Mouse (Mus musculus) cerebellum, adult 8-10 months (tissue): Measurements from ENCODE around the gene Ebi3.

ENCODE experiments used
- DNase-seq: peaks from one replicate; pipeline ENCODE4 v3.0.0; 2022

The Ebi3 gene

DNA sequence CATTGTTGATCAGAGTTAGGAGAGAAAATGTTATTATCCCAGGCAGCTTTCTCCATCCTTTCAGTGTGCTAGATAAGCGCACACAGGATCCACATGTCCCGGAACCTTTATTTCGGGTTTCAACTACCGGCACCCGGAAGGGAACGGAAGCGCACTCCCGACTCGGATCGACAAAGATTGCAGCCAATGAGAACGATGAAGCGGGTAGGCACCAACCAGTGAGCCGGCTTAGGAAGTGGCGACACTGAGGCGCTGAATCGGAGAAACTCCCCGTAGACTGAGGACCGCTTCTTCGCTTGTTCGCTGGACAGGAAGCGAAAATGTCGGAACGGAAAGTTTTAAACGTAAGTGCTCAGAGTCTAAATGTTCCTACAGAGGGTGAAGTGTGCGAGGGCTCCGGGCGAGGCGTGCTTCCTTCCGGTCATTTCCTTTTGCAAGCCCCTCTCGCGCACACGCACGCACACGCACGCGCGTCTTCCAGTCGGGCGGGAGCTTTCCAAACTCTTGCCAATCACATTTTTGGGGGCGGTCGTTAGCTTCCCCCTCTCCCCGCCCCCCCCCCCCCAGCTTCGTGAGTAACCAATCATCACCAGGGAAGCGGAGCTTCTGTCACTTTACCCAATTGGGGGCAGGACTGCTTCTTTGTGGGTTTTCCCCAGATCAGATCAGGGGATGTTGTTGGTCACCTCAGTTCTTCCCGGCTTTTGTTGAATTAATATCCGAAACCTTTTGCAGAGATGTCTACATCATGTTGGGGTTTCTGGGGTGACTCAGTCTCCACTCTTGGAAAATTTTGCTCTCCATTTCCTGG is 6.7 kb downstream of the Ebi3 start, which contains the start of gene Yju2:
Gene Yju2, plus strand, starts transcription at position 182 of the 811 bp plus-strand sequence.
- peak; percentile 94 for DNase-seq

DNA sequence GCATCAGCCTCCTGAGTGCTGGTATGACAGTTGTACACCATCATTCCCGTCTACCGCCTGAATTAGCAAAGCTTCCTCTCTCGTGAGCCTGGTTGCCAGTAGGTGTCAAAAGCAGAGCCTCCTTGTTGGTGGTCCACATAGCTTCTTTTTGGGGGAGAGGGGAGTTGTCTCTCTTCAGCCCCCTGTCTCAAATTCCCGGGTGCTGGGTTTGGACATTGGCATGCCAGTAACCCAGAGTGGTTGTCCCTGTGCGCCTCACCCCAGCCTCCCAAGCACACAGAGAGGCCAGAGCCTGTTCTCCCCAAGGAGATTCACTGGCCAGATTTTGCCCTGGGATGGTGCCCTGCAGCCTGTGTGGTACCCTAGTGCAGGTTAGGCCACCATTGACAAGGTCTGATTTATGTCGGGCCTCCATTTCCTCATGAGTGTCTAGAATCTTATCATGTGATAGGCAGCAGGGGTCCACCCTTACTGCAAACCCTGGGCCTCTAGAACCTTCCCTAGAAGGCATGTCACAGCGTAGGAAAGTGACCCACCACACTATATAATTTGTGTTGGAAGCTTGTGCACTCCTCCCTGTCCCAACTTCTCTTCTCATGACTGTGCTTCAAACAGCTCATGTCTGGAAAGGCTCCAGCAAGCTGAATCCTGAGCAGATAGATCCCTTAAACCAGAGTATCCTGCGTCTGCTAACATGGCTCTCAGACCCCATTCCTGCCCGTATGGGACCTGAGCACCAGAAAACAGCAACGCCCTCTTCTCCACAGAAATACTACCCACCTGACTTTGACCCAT is 7.7 kb downstream of the Ebi3 start:
- DNase-seq = peak; percentile 39

DNA sequence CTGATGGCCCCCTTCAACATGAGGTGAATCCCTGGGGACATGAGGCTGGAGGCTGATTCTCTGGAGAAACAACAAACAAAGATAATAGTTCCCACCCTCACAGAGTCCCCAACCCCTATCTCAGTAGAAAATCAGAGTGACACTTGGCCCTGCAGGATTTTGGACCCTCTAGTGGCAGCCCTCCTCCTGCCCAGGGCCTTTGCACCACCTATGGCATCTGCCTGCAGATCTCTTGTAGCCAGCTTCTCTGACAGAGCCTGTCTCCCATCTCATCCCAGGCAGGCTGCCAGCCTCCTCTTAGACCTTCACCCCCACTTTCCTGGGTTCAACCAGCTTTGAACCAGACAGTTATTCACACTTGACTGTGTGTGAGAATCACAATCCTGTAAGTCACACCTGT is 8.4 kb downstream of the Ebi3 start:
- DNase-seq = peak; percentile 36

DNA sequence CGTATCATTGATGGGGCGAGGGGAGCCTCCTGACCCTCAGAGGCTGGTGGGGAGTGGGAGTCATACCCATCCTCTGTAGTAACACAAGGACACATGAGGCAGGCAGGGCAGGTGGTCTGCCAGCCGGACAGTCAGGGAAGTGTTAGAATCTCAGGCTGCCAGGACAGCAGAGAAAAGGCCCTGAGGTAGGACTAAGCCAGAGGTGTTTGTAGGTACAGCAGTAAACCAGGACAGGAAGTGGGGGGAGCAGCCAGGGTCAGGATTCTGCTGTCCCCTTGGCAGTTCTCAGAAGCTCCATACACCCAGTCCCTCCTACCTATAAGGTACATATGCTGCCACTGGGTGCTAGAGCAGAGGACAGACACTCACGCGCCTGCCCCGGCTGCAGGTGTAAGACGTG is 9.2 kb downstream of the Ebi3 start:
- DNase-seq = no peak

DNA sequence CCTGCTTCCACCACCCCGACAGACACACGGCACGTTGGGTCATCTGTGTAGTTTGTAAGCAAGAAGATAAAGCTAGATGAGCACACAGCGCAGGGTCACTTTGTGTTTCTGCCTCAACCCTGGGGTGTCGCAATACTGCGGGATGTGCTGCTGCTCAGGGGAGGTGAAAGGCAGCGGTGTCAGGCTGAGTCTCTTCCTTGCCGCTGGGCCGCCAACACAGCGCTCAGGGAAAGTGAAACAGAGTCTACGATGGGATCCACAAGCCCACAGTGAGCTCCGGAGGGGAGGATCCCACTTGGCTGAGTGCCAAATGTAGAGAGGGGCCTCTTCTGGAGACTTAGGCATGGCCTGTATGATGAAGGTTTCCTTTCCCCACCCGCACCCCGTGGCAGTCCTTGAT is 10.7 kb downstream of the Ebi3 start:
- DNase-seq = no peak

DNA sequence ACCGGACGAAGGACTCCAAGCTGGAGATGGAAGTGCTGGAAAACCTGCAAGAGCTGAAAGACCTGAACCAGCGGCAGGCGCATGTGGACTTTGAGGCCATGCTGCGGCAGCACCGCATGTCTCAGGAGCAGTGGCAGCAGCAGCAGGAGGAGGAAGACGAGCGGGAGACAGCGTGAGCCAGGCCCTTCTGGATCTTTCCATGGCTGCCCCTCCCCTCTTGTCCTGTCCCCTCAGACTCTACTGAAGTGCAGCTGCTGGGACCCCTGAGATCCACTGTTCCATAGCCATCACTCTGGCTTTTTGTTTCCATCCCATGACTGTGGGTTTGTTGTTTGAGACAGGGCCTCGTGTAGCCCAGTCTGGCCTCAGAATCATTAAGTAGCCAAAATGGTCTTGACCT is 12.1 kb downstream of the Ebi3 start:
- DNase-seq = no peak

DNA sequence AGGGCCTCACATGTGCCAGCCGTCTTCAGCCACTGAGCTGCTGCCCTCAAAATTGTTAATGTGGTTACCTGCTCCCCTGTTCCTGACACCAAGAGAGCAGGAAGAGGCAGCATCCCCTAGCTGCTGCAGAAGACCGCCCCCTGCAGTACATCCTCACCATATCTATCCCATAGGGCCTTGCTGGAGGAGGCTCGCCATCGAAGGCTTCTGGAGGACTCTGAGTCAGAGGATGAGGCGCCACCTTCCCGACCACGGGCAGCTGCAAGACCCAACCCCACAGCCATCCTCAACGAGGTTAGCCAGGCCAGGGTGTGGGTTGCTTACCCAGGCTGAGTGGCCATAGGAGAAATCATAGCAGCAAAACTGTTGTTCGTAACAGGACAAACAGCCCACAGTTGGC is 12.6 kb downstream of the Ebi3 start:
- no peak for DNase-seq

DNA sequence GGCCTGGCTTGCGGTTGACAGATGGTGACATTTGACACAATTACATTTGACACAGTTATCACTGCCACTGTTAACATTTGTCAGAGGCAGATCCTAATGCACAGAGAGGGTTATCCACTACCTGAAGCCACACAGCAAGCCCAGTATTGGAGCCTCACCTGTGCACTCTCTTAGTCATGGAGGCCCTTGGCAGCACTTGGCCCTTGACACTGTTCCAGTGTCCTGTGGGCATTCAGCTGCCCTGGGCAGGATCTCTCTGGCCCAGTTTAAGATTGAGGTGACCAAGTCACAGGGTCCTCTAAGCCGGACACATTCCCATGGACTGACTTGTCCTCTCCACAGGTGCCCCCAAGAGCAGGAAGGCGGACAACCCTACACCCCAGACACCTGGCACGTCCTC is 14.7 kb downstream of the Ebi3 start:
- no peak for DNase-seq

DNA sequence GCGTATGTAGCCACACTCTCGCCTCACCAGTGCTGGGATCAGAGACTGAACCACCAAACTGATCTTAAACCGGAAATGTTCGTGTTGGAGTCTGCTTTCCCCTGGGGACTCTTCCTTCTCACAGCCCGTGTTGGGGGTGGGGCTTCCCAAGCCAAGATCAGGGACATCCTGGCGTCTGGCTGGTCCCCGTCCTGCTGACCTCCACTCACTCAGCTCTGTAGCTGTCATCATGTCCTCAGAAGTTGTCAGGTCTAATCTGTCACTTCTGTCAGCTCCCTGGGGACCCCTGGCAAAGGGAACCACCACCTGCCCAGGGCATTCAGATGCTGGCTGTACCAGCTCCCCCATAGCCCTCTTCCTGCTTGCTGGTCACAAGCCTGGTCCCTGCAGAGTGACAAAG is 15.8 kb downstream of the Ebi3 start:
- DNase-seq = no peak

DNA sequence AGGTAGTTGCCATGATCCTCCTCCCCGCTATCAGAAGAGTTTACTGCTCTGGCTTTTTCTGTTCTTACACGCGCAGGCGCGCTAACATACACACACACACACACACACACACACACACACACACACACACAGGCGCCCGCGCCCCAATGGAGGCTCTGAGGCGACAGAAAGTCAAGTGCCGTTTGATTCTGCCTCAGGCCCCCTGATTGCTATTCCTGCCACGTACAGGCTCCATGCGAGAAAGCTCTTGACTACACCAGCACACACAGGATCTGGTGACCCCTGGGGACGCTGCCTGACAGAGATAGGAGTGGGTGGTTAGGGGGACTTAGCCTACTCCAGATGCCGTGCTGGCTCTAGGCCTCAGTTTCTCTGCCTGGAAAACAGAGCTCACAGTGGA is 17.1 kb downstream of the Ebi3 start:
- no peak for DNase-seq

DNA sequence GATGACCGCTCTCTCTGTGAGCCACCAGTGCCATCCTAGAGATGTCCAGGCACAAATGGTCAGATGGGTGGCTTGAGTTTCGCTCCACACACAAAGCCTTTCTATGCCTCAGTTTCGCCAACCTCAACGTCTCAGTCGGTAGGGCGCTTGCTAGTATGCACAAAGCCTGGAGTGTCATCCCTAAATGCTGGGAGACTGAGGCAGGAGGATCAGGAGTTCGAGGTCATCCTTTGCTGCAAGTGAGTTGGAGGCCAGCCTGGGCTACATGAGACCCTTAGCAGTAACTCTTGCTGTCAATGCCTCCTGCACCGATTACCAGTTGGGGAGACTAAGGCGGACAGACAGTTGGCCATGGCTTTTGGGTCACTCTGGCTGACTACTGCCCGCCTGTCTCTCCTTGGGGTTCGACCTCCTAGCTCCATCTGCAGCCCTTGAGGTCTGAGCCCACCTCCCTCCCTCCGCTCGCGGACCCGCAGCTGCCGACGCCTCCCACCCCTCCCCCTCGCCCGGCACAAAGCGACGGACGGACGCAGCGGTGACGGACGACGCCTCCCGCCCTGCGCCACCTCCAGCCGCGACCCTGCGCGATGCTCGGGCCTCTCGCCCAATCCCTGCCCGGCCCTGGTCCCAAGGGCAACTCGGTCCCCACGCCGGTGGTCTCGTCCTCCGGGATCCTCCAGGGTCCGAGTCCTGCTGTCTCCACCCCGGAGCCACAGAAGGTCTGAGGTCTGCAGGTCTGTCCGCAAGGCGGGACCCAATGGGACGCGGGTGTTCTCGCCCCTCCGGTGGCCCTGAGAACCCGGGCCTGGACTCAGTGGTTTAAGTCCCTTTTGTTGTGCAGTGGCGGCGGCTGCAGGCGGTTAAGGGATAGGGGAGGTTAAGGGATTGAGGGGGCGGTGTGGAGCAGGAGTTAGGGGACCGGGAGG is 17.8 kb downstream of the Ebi3 start, which contains the start of gene Shd:
Gene Shd, plus strand, starts transcription at position 502 of the 926 bp plus-strand sequence.
- peak; percentile 67 for DNase-seq

DNA sequence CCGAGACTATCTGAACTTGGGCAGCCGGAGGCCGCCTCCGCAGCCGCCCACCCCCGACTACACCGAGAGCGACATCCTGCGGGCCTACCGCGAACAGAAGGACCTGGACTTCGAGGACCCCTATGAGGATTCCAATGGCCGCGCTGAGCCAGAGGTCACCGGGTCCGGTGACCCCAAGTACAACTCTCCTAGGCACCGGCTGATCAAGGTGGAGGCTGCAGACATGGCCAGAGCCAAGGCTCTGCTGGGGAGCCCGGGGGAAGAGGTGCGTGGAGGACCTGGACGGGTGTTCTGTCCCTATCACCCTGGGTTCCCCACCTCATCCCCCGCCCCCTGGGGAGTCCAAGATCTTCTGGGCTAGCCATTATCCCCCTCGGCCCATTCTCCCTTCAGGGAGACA is 19.0 kb downstream of the Ebi3 start:
- DNase-seq = no peak

DNA sequence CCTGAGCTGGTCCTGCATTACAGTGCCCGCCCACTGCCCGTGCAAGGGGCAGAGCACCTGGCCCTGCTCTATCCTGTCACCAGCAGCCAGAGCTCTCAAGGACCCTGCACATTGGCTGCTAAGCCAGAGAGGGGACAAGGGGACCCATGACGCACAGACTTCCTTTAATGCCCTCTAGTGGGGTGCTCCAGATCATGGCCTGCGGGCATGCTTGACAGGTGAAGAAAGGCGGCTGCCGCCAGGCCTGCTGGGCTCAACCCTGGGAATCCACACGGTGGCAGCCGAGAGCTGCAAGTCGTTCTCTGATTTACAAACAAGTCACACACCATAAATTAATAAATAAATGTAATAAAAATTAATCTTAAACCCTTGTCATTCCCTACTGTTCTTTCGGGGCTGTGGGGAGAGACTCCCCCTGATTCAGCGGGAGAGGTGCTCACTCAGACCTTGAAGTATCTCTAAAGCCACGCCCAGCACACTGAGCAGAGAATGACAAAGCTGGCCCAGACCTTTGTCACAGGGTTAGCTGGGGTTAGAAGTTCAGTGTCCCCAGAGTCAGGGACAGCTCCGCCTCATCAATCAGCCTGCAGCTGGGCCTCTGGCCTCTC is 23.9 kb downstream of the Ebi3 start:
- peak; percentile 86 for DNase-seq

DNA sequence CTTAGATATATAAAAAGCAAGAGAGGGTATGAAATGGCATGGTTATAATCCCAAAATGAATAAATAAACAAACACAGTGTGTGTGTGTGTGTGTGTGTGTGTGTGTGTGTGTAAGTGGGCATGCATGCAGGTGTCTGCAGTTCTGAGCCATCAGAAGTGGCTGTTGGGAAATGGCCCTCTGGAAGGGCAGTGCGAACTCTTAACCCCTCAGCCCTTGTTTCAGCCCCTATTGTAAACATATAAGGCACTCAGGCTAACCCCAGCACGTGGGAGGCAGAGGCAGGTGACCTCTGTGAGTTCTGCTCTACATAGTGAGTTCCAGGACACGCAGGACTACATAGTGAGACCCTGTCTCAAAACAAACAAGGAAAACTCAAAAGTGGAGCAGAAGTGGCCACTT is 24.9 kb downstream of the Ebi3 start:
- DNase-seq = no peak

DNA sequence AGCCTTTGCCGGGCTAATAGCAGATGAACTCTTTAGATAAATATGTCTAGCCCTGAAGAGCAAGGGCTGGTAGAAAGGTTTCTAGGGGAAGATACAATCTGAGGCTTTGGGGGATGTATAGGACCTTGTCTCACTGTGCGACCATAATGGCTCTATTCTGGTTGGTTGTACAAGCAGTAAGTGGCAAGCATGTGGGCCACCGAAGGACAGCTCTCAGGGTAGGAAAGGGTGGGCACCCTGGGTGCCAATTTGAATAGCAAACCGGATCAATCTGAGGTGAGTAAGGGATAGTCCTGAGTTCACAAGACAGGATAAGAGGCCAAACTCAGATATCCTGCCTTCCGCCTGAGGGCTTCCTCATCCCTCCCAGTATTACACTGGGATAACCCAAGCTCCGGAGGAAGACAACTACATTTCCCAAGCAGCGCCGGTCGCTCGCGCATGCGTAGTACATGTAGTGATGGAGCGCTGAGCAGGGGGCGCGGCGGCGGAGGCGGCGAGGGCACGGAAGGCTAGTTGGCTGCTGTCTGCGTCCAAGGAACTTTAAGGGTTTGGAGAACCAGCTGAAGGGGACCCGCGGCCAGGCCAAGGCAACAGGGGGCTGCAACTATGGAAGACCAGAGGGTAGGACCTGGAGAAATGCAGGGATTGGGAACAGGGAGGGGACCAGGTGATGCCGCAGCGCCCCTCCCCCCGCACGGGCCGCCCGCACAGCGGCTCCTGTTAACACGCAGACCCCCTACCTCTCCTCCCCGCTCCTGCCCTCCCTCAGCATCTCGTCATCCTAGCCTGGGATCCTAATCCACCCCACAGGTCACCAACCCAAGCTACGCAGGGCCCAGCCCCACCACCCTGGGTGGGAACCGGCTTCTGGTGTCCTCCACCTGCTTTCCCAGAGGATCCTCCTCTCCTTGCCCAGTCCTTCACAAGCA is 33.9 kb downstream of the Ebi3 start, which contains the start of gene Fsd1:
Gene Fsd1, plus strand, starts transcription at position 480 of the 932 bp plus-strand sequence.
- peak; percentile 82 for DNase-seq

DNA sequence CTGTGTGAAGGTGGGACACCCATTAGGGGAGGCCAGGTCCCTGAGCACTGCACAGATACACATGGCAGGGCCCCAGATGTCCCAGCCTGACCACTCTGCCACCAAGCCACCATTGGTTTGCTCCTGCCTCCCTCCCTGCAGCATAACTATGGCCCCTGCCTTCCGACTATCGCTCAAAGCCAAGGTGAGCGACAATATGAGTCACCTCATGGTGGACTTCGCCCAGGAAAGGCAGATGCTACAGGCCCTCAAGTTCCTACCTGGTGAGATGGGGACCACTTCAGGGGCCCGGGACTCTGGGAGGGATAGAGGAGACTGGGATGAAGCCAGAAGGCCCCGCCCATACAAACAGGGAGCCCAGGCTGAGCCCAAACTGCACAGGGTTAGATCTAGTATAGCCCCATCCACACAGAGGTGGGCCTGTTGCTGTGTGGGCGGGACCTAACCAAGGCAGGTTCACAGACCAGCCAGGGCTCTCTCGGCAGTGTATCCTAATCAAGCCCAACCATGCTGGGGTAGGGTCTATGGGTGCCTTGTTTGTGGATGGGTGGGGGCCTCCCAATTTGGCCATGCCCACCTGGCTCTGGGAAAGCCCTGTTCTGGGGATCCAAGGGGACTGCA is 37.9 kb downstream of the Ebi3 start:
- DNase-seq = no peak

DNA sequence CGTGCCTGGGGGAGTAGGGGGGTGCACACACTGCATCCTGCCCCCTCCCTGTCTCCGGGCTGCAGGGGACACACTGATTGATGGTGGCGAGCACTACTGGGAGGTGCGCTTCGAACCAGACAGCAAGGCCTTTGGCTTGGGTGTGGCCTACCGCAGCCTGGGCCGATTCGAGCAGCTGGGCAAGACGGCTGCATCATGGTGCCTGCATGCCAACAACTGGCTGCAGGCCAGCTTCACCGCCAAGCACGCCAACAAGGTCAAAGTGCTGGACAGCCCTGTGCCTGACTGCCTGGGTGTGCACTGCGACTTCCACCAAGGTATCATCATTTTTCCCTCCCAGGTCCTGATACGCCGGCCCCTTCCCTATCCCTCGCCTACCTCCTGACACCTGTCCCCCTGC is 43.6 kb downstream of the Ebi3 start:
- DNase-seq = no peak

DNA sequence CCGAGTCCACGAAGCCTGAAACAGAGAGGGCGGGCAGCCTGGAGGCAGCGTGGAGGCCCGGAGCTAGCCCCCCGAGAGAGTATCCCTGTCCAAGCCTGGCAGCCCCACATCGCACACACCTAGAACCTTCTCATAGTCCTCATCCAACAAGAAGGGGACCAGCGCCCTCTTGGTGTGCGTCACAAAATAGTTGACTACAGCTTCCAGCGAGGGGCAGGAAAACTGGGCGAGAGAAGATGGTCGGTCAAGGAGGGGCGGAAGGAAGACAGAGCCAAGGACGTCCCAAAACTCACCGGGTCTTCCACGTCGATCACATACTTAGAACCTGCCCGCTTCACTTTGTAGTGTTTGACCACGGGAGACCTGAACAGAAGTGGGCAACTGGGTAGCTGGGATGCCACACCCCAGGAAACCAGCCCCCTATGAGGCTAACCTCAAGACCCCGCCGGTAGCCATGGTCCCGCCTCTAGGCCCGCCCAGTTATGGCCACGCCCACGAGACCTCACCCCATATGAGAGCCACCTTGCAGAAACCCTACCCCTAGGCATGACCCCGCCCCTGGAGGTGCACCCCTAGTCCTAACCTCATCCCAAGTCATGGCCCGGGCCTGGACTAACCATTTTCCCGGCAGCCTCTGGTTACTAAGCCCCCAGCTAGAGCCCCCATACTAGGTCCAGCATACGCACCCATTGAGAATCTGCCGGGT is 47.5 kb downstream of the Ebi3 start:
- no peak for DNase-seq

DNA sequence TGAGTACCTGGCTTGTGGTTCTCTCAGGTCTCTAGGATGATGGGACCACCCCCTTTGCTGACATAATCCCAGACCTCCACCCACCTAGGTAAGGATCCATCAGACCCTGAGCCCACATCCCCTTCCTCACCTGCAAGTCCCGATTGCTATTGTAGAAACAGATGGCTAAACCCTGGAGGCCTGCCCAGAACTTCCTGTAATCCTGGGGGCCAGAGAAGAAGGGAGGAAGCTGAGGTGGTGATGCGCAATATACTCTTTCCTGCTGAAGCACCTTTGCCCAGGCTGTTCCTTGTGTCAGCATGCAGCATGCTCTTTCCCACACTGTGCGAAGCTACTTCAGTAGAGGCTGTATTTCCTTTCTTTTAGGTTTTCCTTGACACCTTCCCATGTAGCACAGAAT is 50.6 kb downstream of the Ebi3 start:
- DNase-seq = no peak

DNA sequence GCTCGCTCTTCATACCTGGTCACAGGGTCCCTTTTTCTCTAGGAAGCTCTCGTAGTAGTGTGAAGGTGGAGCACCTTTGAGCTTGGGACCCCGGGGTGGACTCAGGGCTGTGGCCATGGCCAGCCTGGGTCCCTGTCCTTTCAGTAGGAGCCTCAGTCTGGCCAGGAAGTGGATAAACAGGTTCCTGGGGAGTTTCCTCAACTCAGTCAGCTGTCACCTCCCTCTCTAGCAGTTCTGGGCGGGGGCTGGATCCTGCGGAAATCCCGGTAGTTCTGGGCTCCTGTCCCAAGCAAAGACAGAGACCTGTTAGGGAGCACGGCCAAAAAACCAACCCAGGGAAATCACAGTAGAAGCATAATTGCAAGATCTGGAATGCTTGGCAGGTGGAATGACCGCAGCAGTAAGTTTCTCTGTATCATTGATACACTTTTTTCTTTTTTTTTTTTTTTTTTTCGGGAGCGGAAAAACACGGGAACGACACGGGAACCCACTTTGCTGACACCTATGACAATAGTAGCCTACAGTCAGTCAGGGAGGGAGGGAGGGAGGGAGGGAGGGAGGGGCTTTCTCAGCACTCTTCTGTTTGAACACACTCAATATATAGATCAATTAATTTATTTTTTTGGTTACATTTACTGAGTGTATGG is 53.1 kb downstream of the Ebi3 start, which contains the start of the genes Stap2 and Mpnd:
Gene Stap2, minus strand, starts transcription at position 170 of the 647 bp plus-strand sequence.
Gene Mpnd, plus strand, starts transcription at position 297 of the 647 bp plus-strand sequence.
- DNase-seq = no peak
